Mouse (Mus musculus) adipocyte (in vitro differentiated cells): Measurements from ENCODE around the gene Thsd7a.

ENCODE experiments used
- DNase-seq: peaks from one replicate; pipeline ENCODE4 v3.0.0-alpha.2; 2016; ENCODE audit warnings: low spot score

Thsd7a gene

DNA sequence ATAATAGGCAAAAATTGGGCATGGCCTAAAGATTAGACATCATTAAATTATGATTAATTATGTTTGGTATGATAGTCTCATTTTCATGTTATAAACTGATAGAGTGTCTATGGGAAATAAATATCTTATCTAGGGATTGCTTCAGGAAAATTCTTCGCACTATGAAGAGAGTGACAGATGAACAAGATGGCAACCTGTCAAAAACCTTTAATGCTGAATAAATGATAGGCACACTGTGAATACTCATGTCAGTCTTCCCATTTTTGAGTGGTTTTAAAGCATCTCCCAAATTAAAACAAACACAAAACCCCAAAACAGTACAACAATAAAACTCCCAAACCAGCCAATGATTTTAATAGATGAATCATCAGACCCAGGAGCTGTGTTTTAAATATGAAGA lies 362.5 kb downstream of the Thsd7a start:
- DNase-seq: no peak

DNA sequence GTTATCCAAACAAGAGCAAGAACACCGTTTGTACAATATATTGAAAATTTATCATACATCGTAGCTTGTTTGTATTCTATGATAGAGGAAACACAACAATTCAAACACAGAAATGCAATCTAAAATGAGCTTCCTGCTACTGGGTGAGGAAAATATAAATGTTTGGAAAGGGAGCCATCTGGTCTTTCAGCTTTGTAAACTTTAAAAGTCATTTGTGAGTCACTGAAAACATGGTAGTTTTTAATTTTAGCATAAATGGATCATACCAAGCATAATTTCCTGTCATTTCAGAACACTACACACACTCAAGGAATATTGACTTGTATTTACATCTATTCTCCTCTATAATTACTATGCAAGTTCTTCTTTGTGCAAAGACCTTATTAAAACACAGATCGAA lies 363.6 kb downstream of the Thsd7a start:
- DNase-seq: no peak

DNA sequence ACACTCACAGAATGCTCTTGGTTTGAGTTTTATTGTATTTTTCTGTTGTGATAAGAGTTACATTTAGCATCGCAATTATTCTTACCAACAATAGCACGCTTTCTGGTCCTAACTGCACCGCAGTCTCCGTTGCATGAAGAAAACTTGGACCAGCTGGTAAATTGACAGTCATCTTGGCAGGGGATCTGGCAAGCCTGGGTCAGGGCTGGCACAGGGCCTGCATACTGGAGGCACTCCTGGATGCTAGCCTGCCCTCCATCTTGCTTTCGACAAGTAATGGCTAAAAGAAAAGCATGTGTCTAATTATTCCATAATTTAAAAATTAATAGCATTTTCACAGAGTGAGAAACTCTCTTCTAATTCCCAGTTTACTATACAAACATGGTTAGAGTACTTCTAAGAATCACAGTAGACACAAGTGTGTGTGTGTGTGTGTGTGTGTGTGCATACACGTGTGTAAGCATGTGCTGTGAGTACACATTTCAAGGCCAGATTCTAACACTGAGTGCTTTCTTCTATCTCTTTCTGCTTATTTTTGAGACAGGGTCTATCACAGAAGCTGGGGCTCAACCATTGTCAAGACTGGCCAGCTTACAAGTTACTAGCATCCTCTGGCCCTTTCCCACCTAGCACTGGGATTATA lies 368.0 kb downstream of the Thsd7a start:
- peak; percentile 50 for DNase-seq

DNA sequence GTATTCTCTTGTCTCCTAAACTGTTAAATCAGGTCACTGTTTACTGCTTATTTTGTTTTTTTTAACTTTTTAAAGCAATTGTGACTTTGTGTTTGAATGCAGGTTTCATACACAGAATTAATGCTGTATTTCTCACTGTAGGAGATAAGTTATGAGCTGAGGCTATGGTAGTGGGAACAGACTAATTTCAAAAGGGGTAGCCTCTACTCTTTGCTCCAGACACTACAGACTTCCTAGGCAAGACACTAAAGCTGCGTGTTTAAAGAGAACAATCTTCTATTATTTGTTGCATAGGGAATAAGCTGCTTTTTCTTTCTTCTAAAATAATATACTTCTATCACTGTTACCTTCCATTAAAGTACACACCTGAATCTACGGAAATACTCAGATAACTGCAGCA lies 368.5 kb downstream of the Thsd7a start:
- no peak for DNase-seq

DNA sequence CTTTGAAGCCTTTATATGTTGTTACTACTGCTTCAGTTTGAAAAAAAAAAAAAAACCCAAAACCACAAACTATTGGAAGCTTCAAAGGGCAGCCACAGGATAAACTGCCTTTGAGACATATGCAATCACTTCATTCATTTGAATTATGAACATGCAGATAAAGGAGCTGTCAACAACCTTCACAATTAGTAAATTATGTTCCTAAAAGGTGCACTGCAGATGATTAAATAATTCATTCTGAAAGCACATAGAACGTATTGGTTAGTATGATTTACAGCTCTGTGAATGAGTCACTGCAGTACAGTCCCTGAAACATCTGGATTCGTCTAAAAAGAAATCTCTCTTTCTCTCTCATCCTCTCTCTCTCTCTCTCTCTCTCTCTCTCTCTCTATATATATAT lies 390.5 kb downstream of the Thsd7a start:
- no peak for DNase-seq

DNA sequence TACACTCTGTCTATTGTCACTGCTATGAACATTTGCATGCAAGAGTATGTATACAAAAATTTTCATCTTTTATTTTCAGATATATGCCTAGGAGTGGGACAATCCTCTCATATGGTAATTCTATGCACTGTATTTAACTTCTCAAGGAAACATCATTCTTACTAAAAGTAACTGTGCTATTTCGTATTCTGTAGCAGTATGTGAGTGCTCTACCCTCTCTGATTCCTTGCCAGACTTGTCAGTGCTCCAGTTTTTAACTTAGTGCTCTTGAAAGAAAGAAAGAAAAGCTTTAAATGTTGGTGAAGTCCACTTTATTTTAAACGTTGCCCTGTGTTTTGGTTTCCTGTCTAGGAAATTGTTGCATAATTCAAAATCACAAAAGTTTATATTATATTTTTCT lies 395.6 kb downstream of the Thsd7a start:
- no peak for DNase-seq

DNA sequence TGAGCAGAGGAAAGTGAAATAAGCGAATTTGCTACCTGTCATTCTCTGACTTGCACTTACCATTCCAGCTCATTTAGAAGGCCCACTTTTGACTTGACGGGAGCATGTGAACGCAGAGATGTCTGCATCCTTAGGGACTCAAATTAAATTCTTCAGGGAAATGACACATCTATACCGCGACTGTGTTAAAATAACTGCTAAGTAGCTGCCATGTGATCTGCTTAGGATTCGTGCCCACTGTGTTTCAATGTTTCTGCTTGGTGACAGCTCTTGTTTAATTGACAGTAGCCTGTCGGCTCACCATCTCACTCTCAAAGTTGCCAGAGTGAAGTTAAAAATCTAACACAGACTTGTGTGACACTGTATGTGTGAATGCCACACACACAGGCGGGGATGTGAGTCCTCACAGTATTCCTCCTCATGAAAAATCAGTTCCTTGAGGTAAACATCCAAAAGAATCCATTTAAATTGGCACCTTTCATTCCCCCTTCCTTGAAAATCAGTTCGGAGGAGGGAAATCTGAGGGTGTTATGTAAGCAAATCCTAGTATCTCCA lies 397.0 kb downstream of the Thsd7a start:
- no peak for DNase-seq

DNA sequence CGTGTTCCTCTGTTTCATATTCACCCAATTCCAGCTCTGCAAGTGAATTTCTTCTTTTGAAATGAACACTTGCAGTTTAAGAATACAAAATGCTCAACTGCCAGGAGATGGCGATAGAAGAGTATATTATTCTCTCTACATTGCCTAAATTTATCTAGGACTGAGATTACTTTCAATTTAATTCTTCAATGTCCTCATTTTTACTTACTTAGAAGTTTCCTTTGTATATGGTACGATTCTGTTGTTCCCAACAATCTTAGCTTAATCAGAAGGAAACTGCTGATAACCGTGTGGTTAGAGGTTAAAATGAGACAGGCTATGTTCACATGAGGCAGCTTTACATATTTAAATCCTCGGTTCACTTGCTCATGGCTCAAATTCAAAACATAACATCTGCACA lies 398.5 kb downstream of the Thsd7a start:
- DNase-seq: peak; percentile 74

DNA sequence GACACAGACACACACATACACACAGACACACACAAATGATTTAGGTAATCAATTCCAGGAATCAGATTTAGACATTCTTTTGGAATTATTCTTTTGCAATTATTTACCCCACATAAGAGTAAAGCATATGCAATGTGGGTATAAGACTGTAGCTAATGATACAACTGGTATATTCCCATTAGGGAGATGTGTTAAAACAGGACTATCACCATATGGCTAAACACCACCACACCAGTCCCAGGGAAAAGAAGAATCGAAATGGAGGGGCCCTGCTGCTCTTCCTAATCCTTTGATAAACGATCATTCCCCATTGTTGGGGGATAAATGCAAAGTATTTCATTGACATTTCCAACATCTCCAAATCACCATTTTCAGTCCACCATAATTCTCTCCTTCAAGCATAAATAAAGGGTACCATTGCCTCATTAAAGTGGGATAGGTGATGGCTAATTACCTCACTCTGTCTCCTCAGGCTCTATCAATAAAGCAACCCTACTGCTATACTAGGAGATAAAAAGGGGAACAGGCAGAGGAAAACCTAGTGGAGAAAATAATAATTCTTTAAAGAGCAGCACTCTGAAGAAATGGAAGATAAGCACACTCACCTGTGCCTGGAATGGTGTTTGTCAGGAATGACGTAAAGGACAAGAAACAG lies 400.0 kb downstream of the Thsd7a start:
- DNase-seq: no peak

DNA sequence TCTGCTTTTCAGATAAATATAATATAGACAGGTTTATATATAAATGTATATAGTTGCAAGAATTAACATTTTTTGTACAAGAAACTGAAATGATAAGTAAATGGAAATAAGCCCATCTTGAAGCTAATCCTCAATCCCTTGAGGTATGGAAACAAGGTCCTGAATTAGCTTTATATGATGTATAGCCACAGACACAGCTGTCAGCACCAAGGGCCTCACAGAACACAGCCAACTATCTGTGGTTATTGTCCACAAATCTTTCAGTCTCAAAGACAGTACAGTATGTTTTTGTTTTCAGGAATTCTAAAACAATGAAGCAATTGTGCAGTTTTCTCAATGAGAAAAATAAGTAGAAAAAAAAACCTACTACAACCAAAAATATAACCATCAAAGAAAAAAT lies 400.5 kb downstream of the Thsd7a start:
- no peak for DNase-seq

DNA sequence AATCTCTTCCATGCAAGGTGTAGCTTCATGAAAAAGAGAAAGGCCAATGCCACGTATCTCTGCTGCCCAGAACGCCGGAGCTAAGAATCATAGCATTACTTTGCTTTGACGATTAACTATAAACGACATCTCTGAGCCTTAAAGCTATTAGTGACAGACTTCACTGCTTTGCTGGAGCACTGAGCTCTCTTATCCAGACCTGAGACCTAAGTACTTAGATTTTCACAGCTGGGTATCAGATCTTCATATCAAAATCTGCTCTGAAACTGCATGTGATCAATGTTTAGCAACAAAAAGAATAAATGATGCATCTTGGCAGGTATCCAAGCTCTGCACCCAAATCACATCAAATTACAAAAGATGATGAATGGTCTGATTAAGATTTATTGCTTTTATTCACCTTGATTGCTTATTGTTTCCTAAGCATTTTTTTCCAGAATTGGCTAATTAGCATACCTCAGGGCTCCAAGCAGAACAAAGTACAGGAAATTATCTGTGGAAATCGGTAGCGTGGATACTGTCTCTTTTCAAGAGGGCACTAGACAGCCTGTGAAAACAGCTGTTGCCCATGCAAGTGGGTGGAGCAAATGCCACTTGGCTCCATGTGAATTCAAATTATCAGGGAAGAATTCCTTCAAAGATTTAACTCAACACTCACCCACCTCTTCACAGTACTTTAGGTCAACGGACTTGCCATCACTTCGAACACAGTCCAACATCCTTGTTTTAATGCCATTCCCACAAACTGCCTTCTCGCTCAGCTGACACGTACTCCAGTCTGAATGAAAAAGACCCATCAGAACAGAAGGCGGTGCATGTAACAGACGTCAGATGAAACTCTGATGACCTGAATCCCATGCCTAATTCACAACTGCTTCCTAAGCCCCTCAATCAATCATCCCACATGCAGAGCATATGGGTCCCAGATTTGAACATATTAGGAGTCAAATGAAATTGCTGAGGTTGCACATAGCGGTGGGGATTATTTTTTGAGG lies 412.3 kb downstream of the Thsd7a start:
- DNase-seq: no peak

DNA sequence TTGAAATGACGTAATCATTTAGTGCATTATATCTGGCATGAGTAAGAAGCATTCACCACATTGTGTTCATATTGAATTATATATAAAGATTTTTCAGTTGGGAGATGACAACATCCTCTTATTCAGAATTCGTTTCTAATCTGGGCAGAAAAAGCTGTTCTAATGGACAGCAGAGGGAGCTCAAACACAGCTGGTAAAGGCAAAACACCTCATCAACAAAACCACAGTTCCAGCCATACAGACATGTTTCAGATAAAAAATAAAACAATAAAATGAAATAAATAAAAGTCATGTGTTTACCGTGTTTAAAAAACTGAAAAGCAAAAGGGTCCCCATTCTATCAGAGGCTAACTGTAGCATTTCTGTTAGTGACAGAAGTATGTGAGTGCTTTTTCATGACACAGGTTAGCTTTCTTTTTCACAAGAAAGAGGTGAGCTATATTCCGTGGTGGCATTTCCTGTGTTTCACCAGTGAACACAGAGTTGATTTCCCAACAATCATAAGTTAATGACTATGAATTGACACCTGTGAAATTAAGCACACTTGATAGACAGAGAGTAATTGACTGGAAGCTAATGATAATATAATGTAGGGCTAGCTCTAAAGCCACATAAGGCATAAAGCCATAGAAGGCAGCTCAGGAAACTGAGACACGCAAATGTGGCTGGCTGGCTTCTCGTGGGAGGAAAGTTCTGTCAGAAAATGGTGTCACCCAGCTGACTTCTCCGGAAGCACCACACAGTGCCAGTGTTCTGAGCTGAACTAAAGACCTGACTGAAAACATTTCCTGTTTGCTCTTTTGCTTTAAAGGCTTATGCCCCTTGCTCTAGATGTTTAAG lies 433.9 kb downstream of the Thsd7a start:
- peak; percentile 76 for DNase-seq

DNA sequence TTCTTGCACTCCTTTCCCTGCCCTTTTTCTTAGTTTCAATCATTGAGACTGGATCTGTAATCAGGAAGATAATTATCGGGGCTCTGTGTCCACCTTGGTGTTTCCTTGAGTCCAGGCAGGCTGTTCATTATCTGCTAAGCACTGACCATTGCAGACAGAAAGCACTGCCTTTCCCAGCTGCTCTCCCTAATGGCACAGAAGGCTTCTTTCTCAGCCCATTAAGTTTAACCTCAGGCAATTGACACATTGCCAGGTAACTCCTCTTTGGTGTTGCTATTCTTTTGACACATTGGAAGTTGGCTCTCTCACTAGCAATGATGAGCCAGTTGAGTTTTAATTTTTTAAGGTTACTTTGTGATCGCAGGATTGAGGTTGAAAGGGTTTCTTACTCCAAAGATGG lies 441.7 kb downstream of the Thsd7a start:
- DNase-seq: no peak

DNA sequence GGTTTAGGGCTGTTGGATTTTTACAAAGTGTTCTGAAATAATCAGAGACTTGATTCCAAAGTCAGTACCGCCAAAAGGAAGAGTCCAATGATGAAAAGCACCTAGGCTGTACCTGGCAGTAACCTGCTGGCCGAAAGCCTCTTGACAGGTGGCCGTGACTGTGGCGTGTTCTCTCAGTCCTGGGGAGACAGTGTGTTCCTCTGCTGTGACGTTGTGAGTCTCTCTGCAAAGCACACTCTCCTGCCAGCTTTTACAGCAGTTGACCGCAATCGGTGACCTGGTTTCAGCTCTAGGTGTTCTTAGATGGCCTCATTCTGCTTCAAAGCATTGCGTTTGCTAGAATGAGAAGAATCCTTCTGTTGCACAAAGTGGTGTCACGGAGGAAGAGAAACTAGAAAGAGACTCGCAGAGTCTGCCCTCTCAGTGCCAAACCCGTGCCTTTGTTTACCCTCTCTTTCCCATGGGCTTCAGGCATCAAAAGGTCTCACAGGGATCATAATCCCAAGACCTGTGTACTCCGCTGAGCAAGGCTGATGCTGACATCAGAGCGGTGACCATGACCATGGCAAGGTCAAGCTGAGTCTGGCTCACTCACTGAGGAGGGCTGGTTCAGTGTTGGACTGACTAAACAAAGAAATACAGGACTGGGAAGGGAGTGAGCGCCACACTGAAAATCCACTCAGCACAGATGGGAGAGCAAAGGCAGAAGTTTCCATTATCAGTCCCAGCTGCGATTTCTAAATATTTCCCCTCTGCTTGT lies 486.4 kb downstream of the Thsd7a start:
- DNase-seq: no peak
